Mouse (Mus musculus) liver, embryonic 14.5 days (tissue): ENCODE results near the gene Psmc3. TPM values are rescaled to one million over a fixed set of nuclear protein-coding genes. Genes with fewer than 3 reads are reported as not detected.

Experiments
- ATAC-seq: fragments of 200-750 bp; cut with Nextera tagmentation; 2 replicates; pipeline ENCODE4 v1.8.0; 2017; ENCODE audit warnings: moderate number of reproducible peaks, mild to moderate bottlenecking, moderate library complexity; ENCODE audit not compliant: insufficient read depth
- DNase-seq, 3 experiments: peaks; one replicate each; pipeline ENCODE4 v3.0.0-alpha.2; 2012 to 2013; ENCODE audit warnings: low read depth in 3 of 3, low spot score in 3 of 3
- H3K27ac ChIP-seq: fragments of 300-500 bp; sonication (generic); 2 replicates; pipeline ENCODE4 v1.5.1; 2014; ENCODE audit warnings: moderate library complexity, mild to moderate bottlenecking, control low read depth, inconsistent platforms
- H3K27me3 ChIP-seq: fragments of 300-500 bp; sonication (generic); 2 replicates; pipeline ENCODE4 v1.6.1; 2014; ENCODE audit warnings: mild to moderate bottlenecking, low read length, moderate library complexity; ENCODE audit not compliant: control insufficient read depth, insufficient read depth
- H3K36me3 ChIP-seq: fragments of 300-500 bp; sonication (generic); replicated peaks from 2 replicates; pipeline ENCODE4 v1.6.1; 2014; ENCODE audit warnings: low read depth; ENCODE audit not compliant: control insufficient read depth, insufficient read depth
- H3K4me1 ChIP-seq, 2 experiments: fragments of 200-500 bp in 1 of 2; fragments of 300-500 bp in 1 of 2; sonication (generic) in 1 of 2; replicated peaks; 2 replicates each; pipeline ENCODE4 v1.6.1; 2012 to 2014; ENCODE audit warnings: antibody characterized with exemption in 1 of 2, inconsistent platforms in 1 of 2, low read length in 1 of 2; ENCODE audit not compliant: control insufficient read depth in 2 of 2, insufficient read depth in 2 of 2
- H3K4me2 ChIP-seq: fragments of 300-500 bp; sonication (generic); 2 replicates; pipeline ENCODE4 v1.6.1; 2014; ENCODE audit warnings: low read depth, mild to moderate bottlenecking, control low read depth, moderate library complexity
- H3K4me3 ChIP-seq, 2 experiments: fragments of 200-500 bp in 1 of 2; fragments of 300-500 bp in 1 of 2; sonication (generic) in 1 of 2; 2 replicates each; pipeline ENCODE4 v1.5.1; 2012 to 2014; ENCODE audit warnings: low read depth in 2 of 2, low read length in 2 of 2, mild to moderate bottlenecking in 2 of 2, control low read depth in 1 of 2, inconsistent platforms in 1 of 2, moderate library complexity in 1 of 2; ENCODE audit not compliant: insufficient read depth in 1 of 2
- H3K9ac ChIP-seq: fragments of 300-500 bp; sonication (generic); replicated peaks from 2 replicates; pipeline ENCODE4 v1.6.1; 2014; ENCODE audit warnings: mild to moderate bottlenecking, control low read depth, moderate library complexity
- H3K9me3 ChIP-seq: fragments of 300-500 bp; sonication (generic); 2 replicates; pipeline ENCODE4 v1.6.1; 2016; ENCODE audit warnings: low read length, mixed read lengths; ENCODE audit not compliant: control insufficient read depth
- CTCF ChIP-seq: IDR thresholded peaks from 2 replicates; pipeline ENCODE4 v1.5.1; 2016; ENCODE audit warnings: antibody characterized with exemption, low read depth, control low read depth
- EP300 ChIP-seq: IDR thresholded peaks from 2 replicates; pipeline ENCODE4 v1.6.1; 2016; ENCODE audit warnings: antibody characterized with exemption, low read depth
- WGBS: fragments of 180-500 bp; shearing (Covaris S2); extraction: QIAGEN DNeasy Blood & Tissue Kit; methylation state at CpG from one replicate; pipeline ENCODE4 v1.1.7; 2014; ENCODE audit not compliant: insufficient replicate concordance; 5-methylcytosine and 5-hydroxymethylcytosine counted together
- polyA plus RNA-seq, 2 experiments: library from polyadenylated mRNA; depleted of rRNA in 1 of 2; stranded (reverse) in 1 of 2; unstranded in 1 of 2; fragments of >200 nt; fragmentation: Nextera tagmentation in 1 of 2; extraction: Ambion mirVana in 1 of 2; gene quantifications; 2 replicates each; pipeline versions ENCODE4 v1.2.1 to v1.2.3; 2012 to 2014

The Psmc3 gene
- polyA plus RNA-seq, 2 experiments, result 126 to 174 TPM

DNA sequence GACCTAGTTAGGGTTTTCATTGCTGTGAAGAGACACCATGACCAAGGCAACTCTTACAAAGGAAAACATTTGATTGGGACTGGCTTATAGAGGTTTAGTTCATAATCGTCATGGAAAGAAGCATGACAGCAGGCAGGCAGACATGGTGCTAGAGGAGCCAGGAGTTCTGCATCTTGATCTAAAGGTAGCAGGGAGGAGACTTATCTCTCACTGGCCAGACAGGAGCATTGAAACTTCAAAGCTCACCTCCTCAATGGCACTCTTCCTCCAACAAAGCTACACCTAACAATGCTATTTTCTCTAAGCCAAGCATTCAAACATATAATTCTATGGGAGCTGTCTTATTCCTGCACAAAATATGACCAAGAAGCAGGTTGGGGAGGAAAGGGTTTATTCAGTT is 27.3 kb upstream of the Psmc3 start:
- no peaks in the 10 kb centered on the region for H3K27me3 ChIP-seq
- peak overlapping the region; percentile 59 to 85 for H3K4me3 ChIP-seq
- H3K36me3 ChIP-seq, result peaks cover 11% of the 10 kb centered on the region
- peak; percentile 76 for ATAC-seq
- WGBS, result 5% methylated on average over 1 of the region's 1 CpGs
- peak overlapping the region; percentile 82 for H3K4me2 ChIP-seq
- no peaks in the 10 kb centered on the region for H3K9me3 ChIP-seq
- peak overlapping the region; percentile 59 for H3K9ac ChIP-seq
- peak overlapping the region; percentile 68 for H3K27ac ChIP-seq
- peak; percentile 35 to 52 (median 51) for DNase-seq
- peaks cover 40 to 41% of the 10 kb centered on the region in 2 experiments for H3K4me1 ChIP-seq
- TF ChIP-seq CTCF, result no peak
- peak; percentile 56; the same call in 1 of the 2 replicates for TF ChIP-seq EP300

DNA sequence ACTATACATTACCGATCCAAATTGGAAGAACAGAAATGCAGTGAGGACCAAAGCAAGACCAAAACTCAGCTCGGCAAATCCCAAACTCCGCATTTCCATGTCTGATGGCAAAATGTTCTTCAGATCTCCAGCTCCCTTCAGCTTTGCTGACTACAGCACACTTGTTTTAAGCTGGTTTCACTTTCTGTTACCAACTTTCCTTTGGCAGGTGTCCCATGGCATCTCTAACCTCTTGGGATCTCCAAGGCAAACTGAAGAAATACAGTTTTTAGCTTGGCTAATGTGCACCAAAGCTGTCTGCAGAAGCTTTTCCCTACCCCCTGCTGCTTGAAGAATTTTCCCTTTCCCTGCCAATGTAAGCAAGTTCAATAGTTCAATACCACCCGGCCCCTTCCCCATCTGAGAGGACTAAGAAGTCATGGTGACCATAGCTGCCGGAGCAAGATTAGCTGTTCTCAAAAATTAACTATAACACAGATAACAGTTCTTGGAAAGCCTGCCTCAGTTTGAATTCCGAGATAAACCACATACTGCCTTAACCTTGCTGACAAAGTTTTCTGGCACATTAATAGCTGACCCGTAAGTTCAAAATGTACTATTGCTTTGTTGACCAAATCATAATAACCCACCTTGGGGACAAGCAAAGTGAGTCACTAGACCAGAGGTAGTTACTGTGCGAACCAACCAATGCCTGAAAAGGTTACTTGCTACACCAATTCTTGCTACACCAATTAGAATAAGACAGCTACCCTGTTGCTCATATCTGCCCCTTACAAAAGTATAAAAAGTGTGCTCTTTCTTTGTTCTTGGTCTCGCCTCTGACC is 26.2 kb upstream of the Psmc3 start:
- H3K27ac ChIP-seq, result peak overlapping the region; percentile 68
- WGBS, result 29% methylated on average over 9 of the region's 9 CpGs
- ATAC-seq, result peak; percentile 74

GRCm38 (mm10) chr2:91031216-91031615 is 22.6 kb upstream of the Psmc3 start:
- no peak overlapping the region for H3K4me3 ChIP-seq
- TF ChIP-seq EP300 (no peak), CTCF (no peak)
- no peaks in the 10 kb centered on the region for H3K36me3 ChIP-seq
- no peak for DNase-seq
- H3K4me2 ChIP-seq, result no peak overlapping the region
- WGBS, result 71% methylated on average over 4 of the region's 4 CpGs
- ATAC-seq, result no peak
- H3K27me3 ChIP-seq, result no peaks in the 10 kb centered on the region
- no peaks in the 10 kb centered on the region for H3K9me3 ChIP-seq
- H3K4me1 ChIP-seq, result peaks cover 24 to 25% of the 10 kb centered on the region in 2 experiments
- H3K9ac ChIP-seq, result no peak overlapping the region
- no peak overlapping the region for H3K27ac ChIP-seq

More for the DNA sequence above, 26.2 kb upstream of the Psmc3 start:
- Histone ChIP-seq H3K4me2 (peak overlapping the region; percentile 82), H3K9ac (peak overlapping the region; percentile 59), H3K4me3 (peak overlapping the region; percentile 59 to 85), H3K36me3 (peaks cover 11% of the 10 kb centered on the region), H3K4me1 (peaks cover 40 to 41% of the 10 kb centered on the region in 2 experiments), H3K27me3 (no peaks in the 10 kb centered on the region), H3K9me3 (no peaks in the 10 kb centered on the region)
- peak; percentile 52 to 73 (median 64) for DNase-seq
- peak; percentile 85 for TF ChIP-seq EP300
- TF ChIP-seq CTCF, result no peak

- no peak overlapping the region for H3K9ac ChIP-seq
- DNase-seq (no peak), ATAC-seq (0 out of 2 replicates have a peak, but pooled peaks have one; percentile 6)
- H3K4me2 ChIP-seq, result no peak overlapping the region
- no peaks in the 10 kb centered on the region for H3K27me3 ChIP-seq
- peaks cover 11 to 13% of the 10 kb centered on the region in 2 experiments for H3K4me1 ChIP-seq
- no peak overlapping the region for H3K4me3 ChIP-seq
- no peak overlapping the region for H3K27ac ChIP-seq
- 11% methylated on average over 3 of the region's 3 CpGs for WGBS
- no peaks in the 10 kb centered on the region for H3K36me3 ChIP-seq
- H3K9me3 ChIP-seq, result no peaks in the 10 kb centered on the region
- TF ChIP-seq EP300 (no peak), CTCF (peak; percentile 57)
Observed at GRCm38 (mm10) chr2:91033000-91033399, 20.8 kb upstream of the Psmc3 start.

- H3K27me3 ChIP-seq, result no peaks in the 10 kb centered on the region
- ATAC-seq (no peak), DNase-seq (no peak)
- H3K9me3 ChIP-seq, result no peaks in the 10 kb centered on the region
- WGBS, result 69% methylated on average over 9 of the region's 9 CpGs
- TF ChIP-seq CTCF (no peak), EP300 (no peak)
- no peaks in the 10 kb centered on the region for H3K36me3 ChIP-seq
- H3K4me1 ChIP-seq, result peaks cover 0 to 2% of the 10 kb centered on the region in 2 experiments; a peak in 1 of 4 replicates
- H3K4me3 ChIP-seq, result no peak within 1 kb of the TSS
- no peak within 1 kb of the TSS for H3K9ac ChIP-seq
- no peak within 1 kb of the TSS for H3K27ac ChIP-seq
- no peak within 1 kb of the TSS for H3K4me2 ChIP-seq
Observed at GRCm38 (mm10) chr2:91035385-91035784, 18.4 kb upstream of the Psmc3 start, which contains the start of gene Rapsn. TSS of gene Rapsn (plus strand) at chr2:91035620.
